Mouse (Mus musculus): ENCODE results near the gene Zfp770.

DNA sequence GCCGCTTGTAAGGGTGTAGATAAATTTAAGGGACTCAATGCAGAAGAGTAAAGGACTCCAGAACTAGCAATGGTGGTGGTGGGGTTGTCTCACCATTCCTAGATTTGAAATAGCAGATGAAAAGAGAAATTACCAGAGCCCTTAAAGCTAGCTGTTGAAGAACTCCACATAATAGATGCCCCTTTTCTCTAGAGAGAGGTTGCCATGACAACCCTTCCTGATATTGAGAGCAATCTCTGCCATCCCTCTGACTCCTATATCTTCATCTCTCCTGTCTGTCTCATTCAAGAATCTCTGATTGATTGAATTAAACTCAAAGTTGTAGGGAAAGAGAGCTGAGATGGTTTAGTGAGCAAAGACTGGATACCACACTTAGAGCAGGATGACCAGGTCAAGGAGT lies 35.3 kb upstream of the Zfp770 start:
- no peak for TF ChIP-seq CTCF (IDR thresholded peaks at IDR 0.05; ENCODE audit: borderline replicate concordance, control insufficient read depth, extremely low read depth, insufficient read depth, low read length, poor library complexity)
- TF ChIP-seq POLR2A (IDR thresholded peaks at IDR 0.05; ENCODE audit: control insufficient read depth, extremely low read depth, insufficient read depth, low read length, poor library complexity): no peak

Data from thymus, adult 2 months (tissue).